Mouse (Mus musculus) B cell, adult 67 days (primary cell): Measurements from ENCODE around the gene Btbd35f21. TPM values are rescaled to one million over a fixed set of nuclear protein-coding genes. Genes with fewer than 3 reads are reported as not detected.

ENCODE experiments used
- total RNA-seq, 2 experiments: library from RNA; stranded (reverse); gene quantifications; 4 replicates each; pipeline ENCODE4 v1.2.4; 2023

Btbd35f21 gene
- not detected for total RNA-seq

GRCm38 (mm10) chrX:32725809-32726208 lies at the start of gene Btbd35f21:
TSS of gene Btbd35f21 (plus strand) at chrX:32726109.

Other genes starting within 250 kb of the Btbd35f21 start
- not detected for gene Btbd35f1, start 166.1 kb upstream of the Btbd35f21 start, total RNA-seq
- not detected for gene Gm5926, start 75.4 kb upstream of the Btbd35f21 start, total RNA-seq
- not detected for gene Btbd35f30, start 168.5 kb downstream of the Btbd35f21 start, total RNA-seq
- gene Gm21789, start 215.7 kb downstream of the Btbd35f21 start, total RNA-seq = not detected
- not detected for gene Btbd35f5, start 247.8 kb downstream of the Btbd35f21 start, total RNA-seq